Mouse (Mus musculus) left cerebral cortex, adult 2 months (tissue): ENCODE data around the gene Doxl2. TPM values are rescaled to one million over a fixed set of nuclear protein-coding genes. Genes with fewer than 3 reads are reported as not detected.
"Not testable (repeated sequence)": the region's sequence is repeated elsewhere in the genome, so short reads cannot be mapped to it uniquely, and the experiment has no call there.

Experiments
- DNase-seq, 2 experiments: peaks; one replicate each; pipeline ENCODE4 v3.0.0; 2021 to 2022; ENCODE audit warnings: low spot score in 2 of 2, mixed read lengths in 1 of 2; ENCODE audit errors: extremely low spot score in 1 of 2
- H3K27ac ChIP-seq: fragments of 200-600 bp; 2 replicates; pipeline ENCODE4 v1.8.1; 2022
- H3K4me3 ChIP-seq: fragments of 200-600 bp; 2 replicates; pipeline ENCODE4 v1.8.1; 2022
- CTCF ChIP-seq: fragments of 200-600 bp; IDR thresholded peaks from 2 replicates; pipeline ENCODE4 v1.8.1; 2022; ENCODE audit warnings: antibody characterized with exemption, mild to moderate bottlenecking, moderate library complexity
- intact Hi-C: fragments of 180-260 bp; cut with DNase I; formaldehyde crosslinking; loops from one replicate; pipeline ENCODE4 v1.15.1; 2025
- long read RNA-seq, 2 experiments: library from polyadenylated mRNA; stranded (forward); transcript quantifications; one replicate each; pipeline ENCODE4 v2.0.0; 2021; ENCODE audit warnings: borderline mapping rate in 2 of 2
- total RNA-seq, 2 experiments: library from RNA; stranded (reverse); gene quantifications; 2 replicates each; pipeline ENCODE4 v1.2.3; 2021

Doxl2 gene
- total RNA-seq, result not detected
- long read RNA-seq, experiment 1, result 0 reads
- long read RNA-seq, experiment 2, result 0 reads

DNA sequence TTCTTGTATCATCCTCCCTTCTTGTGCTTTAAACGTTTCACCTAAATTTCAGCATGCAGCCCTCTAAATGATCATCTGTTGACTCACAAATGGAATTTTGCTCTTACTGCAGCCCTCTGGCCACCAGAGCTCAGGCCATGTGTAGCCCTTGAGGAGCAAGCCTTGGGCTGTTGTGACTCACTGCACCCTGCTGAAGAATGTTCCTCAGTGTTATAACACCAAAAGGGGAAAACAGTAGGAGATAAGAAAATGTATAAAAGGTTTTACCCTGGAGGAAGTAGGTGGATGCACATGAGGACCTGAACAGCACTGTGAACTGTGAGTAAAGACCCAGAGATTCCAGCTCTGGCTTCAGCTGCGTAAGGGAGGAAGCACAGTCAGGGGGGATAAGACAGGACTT, at the start of gene Doxl2:
Doxl2 (plus strand) TSS at position 301 of the 400 bp plus-strand sequence.
- Histone ChIP-seq H3K27ac (no peak within 1 kb of the TSS), H3K4me3 (no peak within 1 kb of the TSS)
- TF ChIP-seq CTCF, result no peak
- intact Hi-C loops, result no loop called here
- no peak for DNase-seq

GRCm38 (mm10) chr6:48929595-48929994, 45.2 kb upstream of the Doxl2 start, which contains the start of gene 1600015I10Rik:
Gene 1600015I10Rik, plus strand, starts transcription at chr6:48929895.
- intact Hi-C loops, result no loop called here

DNA sequence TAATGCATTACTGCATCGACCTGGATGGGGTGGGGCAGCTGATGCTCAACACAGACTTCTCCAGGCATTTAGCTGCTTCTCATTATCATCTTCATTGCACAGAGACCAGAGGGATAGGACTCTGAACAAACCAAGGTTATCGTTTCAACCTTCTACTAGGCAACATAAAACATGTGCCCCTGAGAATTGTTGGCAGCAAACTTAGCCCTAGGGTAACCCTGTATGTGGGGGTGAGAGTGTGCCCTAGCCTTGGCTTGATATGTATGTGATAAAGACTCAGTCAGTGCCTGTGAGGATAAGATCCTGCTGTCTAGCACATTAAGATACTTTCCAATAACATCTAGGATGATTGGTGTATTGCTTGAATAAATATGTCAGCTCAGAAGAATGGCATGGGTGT, 25.2 kb upstream of the Doxl2 start:
- DNase-seq, result no peak
- H3K27ac ChIP-seq, result no peak overlapping the region
- no peak overlapping the region for H3K4me3 ChIP-seq
- intact Hi-C loops, result no loop called here
- TF ChIP-seq CTCF, result no peak

More at GRCm38 (mm10) chr6:48929595-48929994, 45.2 kb upstream of the Doxl2 start, which contains the start of gene 1600015I10Rik:
- DNase-seq, result no peak
- Histone ChIP-seq H3K4me3 (no peak within 1 kb of the TSS), H3K27ac (no peak within 1 kb of the TSS)
- no peak for TF ChIP-seq CTCF

DNA sequence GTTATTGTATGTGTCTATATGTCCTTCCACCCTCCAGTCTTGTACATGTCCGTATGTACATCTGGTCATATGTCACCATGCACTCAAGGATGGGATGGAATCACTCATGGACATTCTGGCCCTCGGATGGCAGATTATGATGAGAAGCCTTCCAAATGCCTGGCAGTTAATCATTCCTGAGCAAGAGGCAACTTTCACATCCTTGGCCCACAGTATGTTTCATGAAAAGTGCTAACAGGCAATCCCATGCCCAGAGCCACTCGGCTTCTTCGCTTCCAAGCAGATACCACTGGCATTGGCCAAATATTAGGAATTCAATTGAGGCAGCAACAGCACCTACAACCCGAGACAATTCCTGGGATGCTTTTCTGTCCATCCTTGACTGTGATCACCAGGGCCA, 24.1 kb upstream of the Doxl2 start:
- no peak for DNase-seq
- H3K4me3 ChIP-seq, result no peak overlapping the region
- intact Hi-C loops, result no loop called here
- H3K27ac ChIP-seq, result no peak overlapping the region
- TF ChIP-seq CTCF, result no peak

GRCm38 (mm10) chr6:48951630-48952029, 23.1 kb upstream of the Doxl2 start:
- no peak overlapping the region for H3K4me3 ChIP-seq
- intact Hi-C loops, result no loop called here

DNA sequence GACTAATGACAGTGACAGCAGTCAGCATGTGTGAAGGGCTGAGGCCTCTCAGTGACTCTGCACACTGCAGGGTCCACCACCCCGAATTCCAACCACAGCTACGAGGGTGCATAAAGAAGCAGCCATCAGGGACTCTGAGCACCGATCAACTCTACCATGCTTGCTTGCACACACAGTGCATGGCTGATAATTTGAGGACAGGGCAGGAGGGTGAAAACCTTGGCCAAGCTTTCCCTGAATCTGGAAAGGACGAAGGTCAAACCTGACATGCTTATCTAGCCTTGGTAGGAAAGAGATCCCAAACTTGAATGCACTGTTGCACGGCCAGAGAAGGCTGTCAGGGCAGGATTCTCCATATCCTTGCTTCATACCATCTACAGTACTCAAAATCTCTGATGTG, 21.5 kb upstream of the Doxl2 start:
- H3K4me3 ChIP-seq, result no peak overlapping the region
- no peak overlapping the region for H3K27ac ChIP-seq
- intact Hi-C loops, result no loop called here
- TF ChIP-seq CTCF, result no peak
- no peak for DNase-seq

More at GRCm38 (mm10) chr6:48951630-48952029, 23.1 kb upstream of the Doxl2 start:
- H3K27ac ChIP-seq, result no peak overlapping the region
- DNase-seq, result no peak
- TF ChIP-seq CTCF, result no peak

DNA sequence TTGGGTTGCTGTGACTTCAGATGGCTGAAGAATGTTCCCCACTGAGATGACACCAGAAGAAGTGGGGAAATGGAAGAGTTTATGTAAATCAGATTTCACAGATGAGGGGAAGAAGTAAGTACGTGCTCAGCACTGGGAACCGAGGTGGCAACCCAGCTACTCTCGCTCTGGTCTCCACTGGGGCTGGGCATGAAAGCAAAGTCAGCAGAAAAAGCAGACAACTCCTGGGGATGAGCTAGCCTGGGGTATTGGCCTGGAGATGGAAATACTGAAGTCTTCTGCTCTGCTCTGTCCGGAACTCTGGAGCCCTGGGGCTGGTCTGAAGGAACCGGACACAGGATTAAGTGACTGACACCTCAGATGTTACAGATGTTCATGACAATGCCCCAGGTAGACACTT, 20.6 kb upstream of the Doxl2 start:
- DNase-seq, result no peak
- H3K27ac ChIP-seq, result no peak overlapping the region
- intact Hi-C loops, result loop anchor here (2.0 kb wide), 2 partner anchors 95 to 135 kb away; no protein-coding TSS in a partner anchor
- no peak for TF ChIP-seq CTCF
- H3K4me3 ChIP-seq, result no peak overlapping the region

DNA sequence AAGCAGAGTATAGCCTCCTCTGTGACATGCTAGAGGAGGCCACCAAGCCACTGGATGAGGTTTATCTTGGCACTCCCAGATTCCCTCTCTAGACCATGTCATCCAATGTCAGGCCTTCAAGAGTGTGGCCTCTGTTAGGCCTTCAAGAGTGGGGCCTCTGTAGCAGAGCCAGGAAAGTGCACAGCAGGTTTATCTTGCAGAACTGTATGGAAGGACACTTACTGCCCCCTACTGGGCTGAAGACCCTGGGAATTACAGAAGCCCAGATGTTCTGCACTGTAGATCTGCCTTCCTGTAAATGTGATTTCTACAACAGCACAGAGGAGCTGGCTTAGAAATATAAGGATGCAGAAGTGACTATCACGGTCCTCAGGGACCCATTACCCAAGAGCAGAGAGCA, 19.8 kb upstream of the Doxl2 start:
- Histone ChIP-seq H3K27ac (no peak overlapping the region), H3K4me3 (no peak overlapping the region)
- peak; percentile 67 for TF ChIP-seq CTCF
- DNase-seq, result peak; percentile 26 to 27
- intact Hi-C loops, result loop anchor here (2.0 to 5.0 kb wide), 3 partner anchors 96 to 778 kb away; no protein-coding TSS in a partner anchor

- intact Hi-C loops, result loop anchor here (2.0 to 5.0 kb wide), 2 partner anchors 308 to 779 kb away; no protein-coding TSS in a partner anchor
Measured at GRCm38 (mm10) chr6:48956785-48957184, 18.0 kb upstream of the Doxl2 start.

GRCm38 (mm10) chr6:48958053-48958452, 16.7 kb upstream of the Doxl2 start:
- H3K27ac ChIP-seq, result no peak overlapping the region
- TF ChIP-seq CTCF, result peak; percentile 49
- no peak for DNase-seq
- intact Hi-C loops, result loop anchor here (5.0 kb wide), 1 partner anchor 781 kb away; no protein-coding TSS in a partner anchor
- no peak overlapping the region for H3K4me3 ChIP-seq

More at GRCm38 (mm10) chr6:48956785-48957184, 18.0 kb upstream of the Doxl2 start:
- H3K4me3 ChIP-seq, result no peak overlapping the region
- no peak for DNase-seq
- H3K27ac ChIP-seq, result no peak overlapping the region
- no peak for TF ChIP-seq CTCF

GRCm38 (mm10) chr6:48959151-48959550, 15.6 kb upstream of the Doxl2 start:
- not testable (repeated sequence) for H3K27ac ChIP-seq, DNase-seq, H3K4me3 ChIP-seq
- peak; percentile 51 for TF ChIP-seq CTCF
- intact Hi-C loops, result loop anchor here (5.0 kb wide), 1 partner anchor 782 kb away; no protein-coding TSS in a partner anchor

DNA sequence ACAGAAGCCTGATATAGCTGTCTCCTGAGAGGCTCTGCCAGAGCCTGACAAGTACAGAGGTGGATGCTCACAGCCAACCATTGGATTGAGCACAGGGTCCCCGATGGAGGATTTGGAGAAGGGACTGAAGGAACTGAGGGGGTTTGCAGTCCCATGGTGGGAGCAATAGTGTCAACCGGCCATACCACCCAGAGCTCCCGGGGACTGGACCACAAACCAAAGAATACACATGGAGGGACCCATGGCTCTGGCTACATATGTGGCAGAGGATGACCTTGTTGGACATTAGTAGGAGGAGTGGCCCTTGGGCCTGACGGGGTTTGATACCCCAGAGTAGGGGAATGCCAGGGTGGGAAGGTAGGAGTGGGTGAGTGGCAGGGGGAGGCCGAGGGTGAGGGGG, 8.1 kb upstream of the Doxl2 start:
- intact Hi-C loops, DNase-seq: not testable (repeated sequence)

DNA sequence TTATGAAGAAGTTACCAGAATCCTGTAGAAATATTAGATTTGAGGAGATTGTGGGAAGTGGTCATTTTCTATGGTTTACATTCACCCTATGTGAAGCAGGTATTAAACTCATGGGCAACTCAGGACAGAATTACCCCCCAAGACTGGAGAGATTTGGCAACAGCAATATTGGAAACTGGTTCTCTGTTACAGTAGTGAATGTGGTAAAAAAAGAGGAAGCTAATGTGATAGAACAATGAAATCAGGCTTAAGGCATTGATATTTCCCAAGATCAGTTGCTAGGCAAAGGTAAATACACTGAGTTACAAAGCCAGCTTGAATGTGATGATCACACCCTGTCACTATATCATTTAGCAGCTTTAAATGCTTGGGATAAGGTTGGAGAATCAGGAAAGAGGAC, 6.9 kb upstream of the Doxl2 start:
- intact Hi-C loops, result no loop called here
- no peak for TF ChIP-seq CTCF
- DNase-seq, result no peak
- H3K27ac ChIP-seq, result no peak overlapping the region
- no peak overlapping the region for H3K4me3 ChIP-seq

More for the DNA sequence above, 8.1 kb upstream of the Doxl2 start:
- H3K27ac ChIP-seq, H3K4me3 ChIP-seq: not testable (repeated sequence)
